Mouse (Mus musculus): ENCODE data around the gene Sncg.
"Not testable (repeated sequence)": the region's sequence is repeated elsewhere in the genome, so short reads cannot be mapped to it uniquely, and the experiment has no call there.

The Sncg gene

DNA sequence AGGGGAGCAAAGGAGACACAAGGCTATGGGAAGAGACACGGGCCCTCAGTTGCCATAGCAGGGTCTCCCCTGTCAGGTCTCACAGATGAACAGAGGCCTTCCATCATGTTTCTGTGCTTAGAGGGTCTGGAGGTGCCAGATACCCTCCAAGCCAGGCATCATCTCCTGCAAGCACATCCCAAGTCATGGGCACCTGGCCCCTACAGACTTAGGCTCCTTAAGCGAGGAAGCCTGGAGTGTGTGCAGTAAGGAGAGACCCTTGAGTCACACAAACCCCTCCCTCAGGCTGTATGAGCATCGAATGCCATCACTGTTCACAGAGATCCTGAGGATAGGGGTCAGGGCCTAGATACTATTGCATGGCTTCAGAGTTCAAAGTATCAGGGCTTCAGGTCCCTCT is 3.7 kb downstream of the Sncg start:
- no peak for DNase-seq (ENCODE audit: low read depth, low spot score)

DNA sequence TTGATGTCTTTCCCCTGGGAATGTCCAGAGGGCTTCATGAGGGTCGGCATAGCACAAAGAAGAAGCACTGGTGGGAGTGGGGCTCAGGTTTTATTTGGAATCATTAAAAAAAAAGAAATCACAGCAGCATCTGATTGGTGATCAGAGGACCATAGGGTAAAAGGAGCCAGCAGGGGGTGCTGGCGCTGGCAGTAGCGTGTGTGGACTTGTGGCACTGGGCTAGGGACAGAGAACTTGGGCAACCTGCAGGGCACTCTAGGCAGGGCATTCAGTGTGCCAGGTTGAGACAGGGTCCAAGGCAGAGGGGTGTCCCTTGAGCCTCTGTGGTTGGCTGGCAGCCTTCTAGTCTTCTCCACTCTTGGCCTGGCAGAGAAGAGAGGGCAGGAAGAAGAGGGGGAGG is 4.4 kb downstream of the Sncg start:
- DNase-seq (ENCODE audit: low read depth, low spot score), result no peak

DNA sequence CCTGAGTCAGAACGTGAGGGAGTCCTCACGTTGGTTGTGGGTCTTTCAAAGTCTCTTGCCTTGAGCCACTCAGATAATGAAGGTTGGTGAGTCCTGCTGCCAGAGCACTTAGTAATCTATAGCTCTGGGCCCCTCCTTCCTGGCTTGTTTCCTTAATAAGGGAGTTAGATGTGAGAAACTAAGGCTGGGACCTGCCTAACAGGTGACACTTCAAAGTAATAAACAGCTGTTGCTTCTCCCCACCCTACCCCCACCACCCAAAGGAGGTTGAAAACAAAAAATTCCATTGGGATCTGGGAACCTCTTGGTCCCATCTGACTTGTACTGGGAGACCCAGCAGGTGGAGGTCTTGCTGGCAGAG is 9.5 kb downstream of the Sncg start:
- no peak for DNase-seq (ENCODE audit: low read depth, low spot score)

DNA sequence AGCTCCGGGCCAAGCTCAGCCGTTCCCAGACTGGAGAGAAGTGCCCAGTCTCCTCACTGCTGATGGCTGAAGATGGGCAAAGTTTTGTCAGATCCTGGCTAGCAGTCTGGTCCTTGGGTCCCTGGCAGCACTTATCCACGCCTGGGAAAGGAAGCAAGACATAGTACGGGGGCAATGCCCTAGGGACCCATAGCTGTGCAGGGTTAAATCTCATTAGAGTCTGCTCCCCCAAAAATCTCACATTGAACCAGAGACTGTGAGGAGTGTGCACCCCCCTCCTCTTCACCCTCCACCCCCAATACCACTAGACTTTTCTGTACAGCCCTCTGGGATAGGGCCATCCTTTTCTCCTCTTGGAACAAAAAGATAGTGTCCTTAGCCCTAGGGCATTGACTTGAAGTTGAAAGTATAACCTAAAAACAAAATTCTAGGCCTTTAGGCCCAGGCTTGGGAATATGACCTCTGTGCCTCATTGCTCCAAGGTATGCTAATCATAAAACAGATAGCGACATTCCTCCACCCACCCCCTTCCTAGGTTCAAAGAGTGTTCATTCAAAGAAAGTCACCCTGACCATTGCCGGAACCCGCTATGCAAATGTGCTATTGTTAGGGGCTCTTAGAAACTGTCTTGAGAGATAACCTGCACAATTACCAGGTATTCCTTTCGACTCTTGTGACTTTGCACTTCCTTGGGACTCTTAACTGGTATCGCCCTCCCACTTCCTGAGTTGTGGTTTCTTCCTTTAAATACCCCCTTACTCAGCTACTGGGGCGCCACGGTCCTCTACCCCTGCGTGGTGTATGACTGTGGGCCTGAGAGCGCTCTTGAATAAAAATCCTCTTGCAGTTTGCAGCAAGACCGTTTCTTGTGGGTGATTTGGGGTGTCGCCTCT is 10.1 kb downstream of the Sncg start:
- DNase-seq (ENCODE audit: low read depth, low spot score), result not testable (repeated sequence)

DNA sequence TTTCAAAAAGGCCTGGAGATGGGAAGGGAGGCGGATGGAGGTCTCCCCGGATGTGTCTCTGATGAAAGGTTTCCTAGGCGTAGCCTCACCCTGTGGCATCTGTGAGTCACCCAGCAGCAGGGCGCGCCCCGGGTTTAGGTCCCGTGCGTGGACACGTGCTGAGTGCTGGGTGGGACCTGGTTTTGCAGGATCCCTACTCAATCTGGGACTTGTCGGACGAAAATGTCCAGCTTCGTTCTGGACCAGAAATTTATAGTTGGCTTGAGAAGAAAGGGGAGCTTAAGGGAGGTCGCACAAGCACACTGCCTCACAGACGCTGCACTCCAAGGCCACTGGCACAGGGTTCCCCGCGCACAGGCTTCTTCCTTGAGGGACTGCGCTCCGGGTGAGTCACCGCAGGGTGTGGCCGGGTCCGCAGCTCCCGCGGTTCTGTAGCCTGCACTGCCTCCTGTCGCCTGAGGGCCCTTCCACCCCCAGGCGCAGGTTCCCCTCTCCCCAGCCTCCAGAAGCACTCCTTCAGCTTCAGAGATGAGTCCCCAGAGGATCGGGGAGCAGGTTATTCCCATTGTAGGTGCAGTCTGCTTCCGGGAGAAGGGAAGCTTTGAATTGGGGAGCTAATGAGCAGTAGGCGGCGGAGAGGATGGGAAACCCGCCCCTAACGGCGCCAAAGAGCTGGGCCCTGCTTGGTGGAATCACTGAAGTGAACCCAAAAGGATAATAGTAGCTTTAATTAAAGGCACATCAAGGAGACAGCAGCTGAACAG is 10.9 kb downstream of the Sncg start:
- DNase-seq (ENCODE audit: low read depth, low spot score), result no peak

DNA sequence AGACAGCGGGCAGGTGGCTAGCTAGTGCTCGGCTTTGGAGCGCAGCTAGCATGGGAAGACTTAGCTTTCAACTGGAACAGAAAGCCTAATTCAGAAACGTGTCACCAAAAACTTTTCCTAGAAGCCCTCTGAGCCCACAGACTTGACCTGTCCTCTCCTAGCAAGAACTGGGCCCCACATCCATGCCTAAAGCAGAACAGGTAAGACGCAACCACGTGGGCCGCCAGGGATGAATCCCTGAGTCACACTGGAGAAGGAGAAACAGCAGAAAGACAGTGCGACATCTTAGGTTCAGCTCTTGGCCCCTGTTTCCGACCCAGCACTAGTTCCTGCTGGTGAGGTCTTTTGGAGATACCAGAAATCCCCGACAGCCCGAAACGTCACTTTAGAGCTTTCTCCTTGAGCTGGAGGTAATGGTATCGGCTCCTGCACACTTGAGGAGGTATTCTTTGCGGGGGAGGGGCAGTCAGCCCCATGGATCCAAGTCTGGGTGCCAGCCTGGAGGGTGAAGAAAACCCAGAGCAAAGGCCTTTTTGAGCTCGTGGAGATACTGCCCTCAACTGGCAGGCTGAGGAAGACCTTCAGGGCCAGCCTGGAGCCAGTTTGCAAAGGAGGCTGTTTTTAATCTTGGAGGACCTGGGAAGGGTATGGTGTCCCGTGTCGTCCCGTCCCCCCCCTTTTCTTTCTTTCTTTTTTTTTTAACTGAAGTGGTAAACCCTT is 11.7 kb downstream of the Sncg start:
- no peak for DNase-seq (ENCODE audit: low read depth, low spot score)

DNA sequence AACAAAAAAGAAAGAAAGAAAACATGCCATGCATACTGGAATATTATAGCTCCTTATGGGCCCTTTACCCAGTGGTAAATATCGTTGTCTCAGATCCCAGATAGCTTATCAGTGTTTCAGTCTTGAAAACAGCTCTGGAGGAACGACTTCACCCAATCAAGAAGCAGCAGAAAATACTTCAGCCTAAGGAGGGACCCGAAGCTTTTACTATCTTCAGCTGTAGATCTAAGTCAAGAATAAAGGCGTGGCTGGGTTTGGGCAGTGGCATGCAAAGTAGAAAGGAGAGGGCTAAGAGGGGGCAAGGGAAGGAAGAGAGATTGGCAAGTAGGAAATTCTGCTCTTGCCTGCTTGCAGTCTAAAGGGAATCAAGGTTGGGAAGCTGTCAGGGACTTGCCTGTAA is 12.5 kb downstream of the Sncg start:
- no peak for DNase-seq (ENCODE audit: low read depth, low spot score)

DNA sequence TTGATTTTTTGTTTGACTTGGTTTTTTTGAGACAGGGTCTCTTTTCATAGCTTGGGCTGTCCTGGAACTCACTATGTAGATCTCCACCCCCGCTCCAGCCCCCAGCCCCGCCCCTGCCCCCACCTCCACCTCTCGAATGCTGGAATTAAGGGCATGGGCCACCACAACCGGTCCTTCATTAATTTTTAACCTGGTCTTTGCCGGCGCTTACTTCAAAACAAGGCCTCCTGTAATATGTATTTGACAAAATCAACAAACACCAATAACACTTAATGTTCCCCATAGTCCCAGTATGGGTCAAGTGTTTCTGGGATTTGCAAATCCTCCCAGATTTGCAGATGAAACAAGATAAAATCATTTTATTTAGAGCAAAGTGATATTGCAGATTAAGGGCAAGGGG is 14.3 kb downstream of the Sncg start:
- no peak for DNase-seq (ENCODE audit: low read depth, low spot score)

DNA sequence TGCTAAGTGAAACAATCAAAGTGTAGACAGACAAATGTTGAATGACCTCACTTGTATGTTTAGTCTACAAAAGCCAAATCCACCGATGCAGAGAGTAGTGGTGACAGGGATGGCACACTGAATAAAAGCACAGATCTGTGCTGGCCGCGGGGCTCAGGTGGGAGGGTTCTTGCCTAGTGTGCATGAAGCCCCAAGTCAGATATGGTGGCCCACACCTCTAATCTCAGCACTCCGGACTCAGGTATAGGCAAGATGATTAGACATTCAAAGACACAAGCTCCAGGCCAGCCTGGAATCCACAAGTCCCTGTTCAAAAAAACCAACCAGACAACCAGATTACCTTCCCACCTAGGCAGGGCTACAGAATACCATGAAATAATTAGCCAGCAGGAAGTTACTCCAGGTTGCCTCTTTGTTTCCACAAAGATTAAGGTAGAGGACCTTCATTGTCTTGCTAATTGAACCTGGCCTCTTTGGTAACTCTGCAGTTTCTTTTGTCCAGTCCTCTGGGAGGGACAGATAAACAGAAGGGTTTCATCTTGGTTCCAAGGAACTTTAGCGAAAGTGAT is 14.8 kb downstream of the Sncg start:
- no peak for DNase-seq (ENCODE audit: low read depth, low spot score)

DNA sequence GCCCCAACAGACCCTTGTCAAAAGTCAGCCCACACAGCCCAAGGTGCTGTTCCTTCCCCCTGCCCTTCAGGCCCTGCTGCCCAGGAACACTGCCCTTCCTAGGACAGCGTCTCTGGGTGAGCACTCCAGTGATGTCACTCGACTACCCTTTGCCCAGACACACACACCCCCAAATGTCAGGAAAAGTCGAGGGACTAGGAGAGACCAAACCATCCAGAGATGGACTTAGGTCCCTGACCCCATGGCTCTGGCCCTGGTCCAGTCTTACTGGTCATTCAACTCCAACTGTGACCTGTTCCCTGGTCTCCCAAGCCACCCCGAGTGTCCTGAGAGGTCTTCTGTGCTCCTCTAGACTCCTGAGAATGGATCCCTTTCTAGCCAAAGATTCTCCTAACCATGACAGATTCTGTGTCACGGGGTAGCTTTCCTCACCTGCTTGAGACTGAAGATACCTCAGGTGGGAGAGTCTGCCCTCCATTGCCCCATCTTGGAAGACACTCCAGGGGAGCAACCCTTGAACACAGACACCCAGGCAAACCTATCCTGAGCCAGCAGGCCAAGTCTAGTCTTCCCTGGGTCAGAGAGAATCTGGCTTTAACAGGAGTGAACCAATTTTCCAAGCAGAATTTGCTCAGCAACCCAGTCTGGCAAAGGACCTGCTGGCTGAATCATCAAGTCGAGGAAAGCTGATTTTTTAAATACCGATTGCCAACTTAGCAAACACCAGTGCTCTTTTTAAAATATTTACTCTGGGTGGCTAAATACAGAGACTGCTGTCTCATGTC is 16.7 kb downstream of the Sncg start:
- DNase-seq (ENCODE audit: low read depth, low spot score), result no peak

DNA sequence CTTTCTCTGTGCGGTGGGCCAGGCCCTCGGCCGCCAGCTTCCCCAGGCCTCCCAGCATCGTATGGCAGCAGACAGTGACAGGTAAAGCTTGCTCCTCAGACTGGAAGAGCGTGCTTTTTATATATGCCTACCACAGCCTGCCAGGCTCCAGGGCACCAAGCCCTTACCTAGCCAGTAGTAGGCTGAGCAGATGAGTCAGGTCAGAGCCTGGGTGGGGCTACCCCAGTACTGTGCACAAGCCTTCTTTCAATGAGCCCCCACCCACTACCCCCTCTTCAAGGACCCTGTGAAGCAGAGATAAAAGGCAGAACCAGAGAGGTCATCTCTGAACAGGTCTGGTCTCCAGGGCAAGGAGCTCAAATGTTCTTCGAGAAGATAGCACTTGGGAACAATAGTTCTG is 19.3 kb downstream of the Sncg start, which contains the start of gene Fam25c:
Gene Fam25c (minus strand): TSS at position 133 of the 400 bp plus-strand sequence.
- no peak for DNase-seq (ENCODE audit: low read depth, low spot score)

DNA sequence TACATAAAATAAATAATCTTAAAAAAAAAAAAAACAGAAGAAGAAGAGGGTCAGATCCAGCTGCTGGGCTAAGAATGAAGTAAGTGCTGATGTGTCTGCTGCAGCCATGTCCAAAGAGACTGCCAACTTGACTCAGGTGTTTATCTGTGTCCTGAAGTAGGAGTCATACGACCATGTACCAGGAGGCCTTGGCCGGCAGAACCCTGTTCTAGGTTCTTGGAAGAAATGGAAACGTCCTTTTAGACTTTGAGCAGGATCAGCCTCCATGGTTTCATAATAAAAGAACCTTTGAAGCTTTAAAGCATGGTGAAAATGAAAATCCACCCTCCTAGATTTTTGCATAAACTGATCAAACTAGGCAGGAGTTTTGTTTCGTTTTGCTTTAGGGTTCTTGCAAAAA is 20.1 kb downstream of the Sncg start:
- DNase-seq (ENCODE audit: low read depth, low spot score), result no peak

DNA sequence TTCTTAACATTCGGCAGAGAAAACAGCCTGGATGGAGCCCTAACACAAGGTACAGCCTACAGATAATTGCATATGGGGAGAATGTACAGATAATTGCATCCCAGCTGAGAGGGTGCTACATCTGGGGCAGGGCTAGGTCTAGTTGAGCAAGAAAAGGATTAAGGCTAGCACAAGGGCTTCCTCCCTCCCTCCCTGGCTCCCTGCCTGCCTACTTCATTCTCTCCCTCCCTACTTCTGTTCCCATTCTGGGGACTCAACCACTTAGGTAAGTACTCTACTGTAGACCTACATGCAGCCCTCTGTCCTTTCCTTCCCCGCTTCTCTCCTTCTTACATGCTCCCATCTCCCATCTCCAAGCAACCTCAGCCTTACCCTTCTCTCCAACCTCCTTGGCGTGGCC is 21.3 kb downstream of the Sncg start:
- DNase-seq (ENCODE audit: low read depth, low spot score), result no peak

DNA sequence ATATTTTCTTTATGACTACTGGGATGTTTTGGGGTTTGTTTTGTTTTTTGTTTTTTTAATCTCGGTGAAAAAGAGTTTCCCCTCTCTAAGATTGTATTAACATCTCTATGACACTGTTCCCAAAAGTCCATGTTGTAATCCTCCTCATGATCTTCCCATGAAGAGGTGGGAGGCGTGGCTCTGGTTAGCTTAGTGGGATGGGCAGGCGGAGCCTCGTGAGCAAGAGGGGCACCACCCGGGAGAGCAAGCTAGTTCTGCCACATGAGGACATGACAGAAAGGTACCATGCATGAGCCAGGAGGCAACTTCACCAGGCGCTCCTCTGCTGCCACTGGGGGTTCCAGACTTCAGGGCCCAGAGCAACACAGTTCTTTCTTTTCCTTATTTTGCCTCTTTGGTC is 22.1 kb downstream of the Sncg start:
- DNase-seq (ENCODE audit: low read depth, low spot score), result no peak

DNA sequence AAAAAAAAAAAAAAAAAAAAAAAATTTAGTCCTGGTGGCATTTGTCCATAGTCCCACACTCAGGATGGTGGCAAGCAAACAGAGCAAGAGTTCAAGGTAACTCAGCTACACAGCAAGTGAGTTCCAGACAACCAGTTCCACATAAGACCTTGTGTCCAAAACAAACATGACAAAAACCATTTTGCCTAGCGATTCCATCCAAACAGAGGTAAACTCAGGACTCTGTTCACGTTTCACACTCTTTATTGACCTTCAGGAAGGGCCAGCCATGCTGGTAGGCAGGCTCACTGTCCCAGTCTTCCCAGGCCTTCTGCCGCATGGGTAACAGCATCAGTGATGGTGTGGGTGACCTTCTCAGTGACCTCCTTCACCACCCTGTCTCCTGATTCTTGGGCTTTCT is 22.9 kb downstream of the Sncg start:
- DNase-seq (ENCODE audit: low read depth, low spot score), result no peak

DNA sequence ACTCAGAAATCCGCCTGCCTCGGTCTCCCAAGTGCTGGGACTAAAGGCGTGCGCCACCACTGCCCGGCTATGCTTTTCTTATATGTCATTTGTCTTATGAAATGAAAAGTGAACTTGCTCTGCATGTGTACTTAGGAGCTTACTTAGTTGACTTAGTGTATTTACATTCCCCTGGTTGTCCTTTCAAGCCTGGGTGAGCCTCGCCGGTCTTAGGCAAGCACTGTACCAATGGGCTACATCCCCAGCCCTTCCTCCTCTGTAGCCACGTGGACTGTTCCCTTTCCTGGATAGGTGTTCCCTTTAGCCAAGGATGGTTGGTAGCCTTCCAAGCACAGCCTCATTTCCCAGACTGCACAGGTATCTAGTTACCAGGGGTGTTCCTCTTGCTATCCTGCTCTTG is 25.6 kb downstream of the Sncg start:
- no peak for DNase-seq (ENCODE audit: low read depth, low spot score)

DNA sequence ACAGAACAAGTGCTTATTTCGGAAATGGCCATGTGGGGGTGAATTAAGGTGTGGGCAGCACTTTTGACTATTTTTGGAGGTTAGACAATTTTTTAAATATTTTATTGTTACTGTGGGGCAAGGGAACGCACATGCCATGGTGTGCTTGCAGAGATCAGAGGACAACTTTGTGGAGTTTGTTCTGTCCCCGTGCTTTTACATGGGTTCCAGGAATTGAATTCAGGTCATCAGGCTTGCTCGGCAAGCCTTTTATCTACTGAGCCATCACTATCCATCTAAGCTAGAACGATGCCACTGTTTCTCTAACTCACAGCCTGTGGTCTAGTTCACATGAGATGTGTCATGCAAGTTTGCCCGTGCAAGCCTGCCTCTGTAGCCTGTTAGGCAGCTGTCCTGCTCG is 26.3 kb downstream of the Sncg start:
- DNase-seq (ENCODE audit: low read depth, low spot score), result no peak

DNA sequence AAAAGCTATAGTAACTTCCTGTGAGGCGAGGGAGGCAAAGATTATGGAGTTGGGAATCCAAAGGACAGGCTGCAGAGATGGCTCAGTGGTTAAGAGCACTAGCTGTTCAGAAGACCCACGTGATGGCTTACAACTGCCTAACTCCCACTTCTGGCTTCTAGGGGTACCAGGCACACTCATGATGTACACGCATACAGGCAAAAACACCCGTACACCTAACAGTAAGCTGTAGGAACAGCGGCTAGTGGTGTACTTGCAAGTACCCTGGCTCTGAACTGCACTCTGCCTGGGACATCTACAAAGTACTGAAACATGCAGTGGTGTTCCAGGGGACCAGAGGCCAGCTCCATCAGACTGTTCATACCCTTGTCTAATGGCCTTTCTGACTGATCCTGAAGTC is 27.5 kb downstream of the Sncg start:
- no peak for DNase-seq (ENCODE audit: low read depth, low spot score)

DNA sequence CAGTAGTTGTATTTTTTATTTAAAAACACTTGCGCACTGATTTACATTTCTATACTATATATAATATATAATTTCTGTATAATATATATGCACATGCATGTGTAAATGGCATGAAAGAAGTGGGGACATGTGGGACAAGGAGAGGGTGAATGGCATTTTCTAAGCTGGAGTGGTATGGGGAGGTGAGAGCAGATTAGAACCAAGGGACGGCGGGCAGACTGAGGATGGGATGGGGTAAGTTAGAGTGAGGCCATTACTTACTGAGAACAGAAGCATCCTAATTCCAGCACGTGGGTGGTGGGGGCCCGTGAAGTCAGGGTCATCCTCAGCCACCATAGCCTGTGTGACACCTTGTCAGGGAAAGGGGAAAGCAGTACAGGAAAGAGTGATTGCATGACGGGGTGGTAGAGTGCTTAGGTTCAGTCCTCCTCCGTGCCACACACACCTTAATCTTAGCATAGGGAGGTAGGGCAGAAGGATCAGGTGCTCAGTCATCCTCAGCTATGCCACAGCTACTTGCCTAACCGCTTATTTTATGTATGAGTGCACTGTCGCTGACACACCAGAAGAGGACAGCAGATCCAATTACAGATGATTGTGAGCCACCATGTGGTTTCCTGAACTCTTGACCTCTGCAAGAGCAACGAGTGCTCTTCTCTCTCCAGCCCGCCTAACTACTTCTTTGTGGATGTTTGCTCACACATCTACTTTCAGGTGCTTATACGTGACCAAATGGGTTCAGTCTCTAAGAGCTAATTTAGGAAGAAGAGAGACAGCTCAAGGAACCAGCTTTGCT is 28.6 kb downstream of the Sncg start:
- no peak for DNase-seq (ENCODE audit: low read depth, low spot score)

DNA sequence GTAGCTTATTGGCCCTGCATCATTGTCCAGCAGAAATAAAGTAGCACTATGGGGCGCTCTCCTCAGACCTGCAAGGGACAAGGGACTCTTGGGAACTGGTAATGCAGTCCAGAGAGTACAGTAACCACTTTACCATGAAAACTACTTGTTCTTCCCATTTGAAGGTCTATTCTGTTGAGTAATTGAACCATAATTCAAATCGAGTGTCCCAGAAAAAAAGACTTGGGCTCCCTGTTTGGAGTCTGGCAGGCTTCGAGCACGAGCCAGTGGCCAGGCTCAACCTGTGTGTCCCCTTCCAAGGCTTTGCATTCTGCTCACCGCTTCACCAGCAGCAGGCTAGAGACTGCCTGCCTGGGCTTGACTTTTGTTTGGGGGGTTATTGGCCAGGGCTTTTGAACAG is 30.2 kb downstream of the Sncg start:
- no peak for DNase-seq (ENCODE audit: low read depth, low spot score)

Measured in embryo, embryonic 11.5 days (tissue).